Mouse (Mus musculus): ENCODE data around the gene Cdc34. TPM values are rescaled to one million over a fixed set of nuclear protein-coding genes. Genes with fewer than 3 reads are reported as not detected.
"Not testable (repeated sequence)": the region's sequence is repeated elsewhere in the genome, so short reads cannot be mapped to it uniquely, and the experiment has no call there.

Cdc34 gene
- polyA plus RNA-seq, 1 experiment from 2014 or later, result 91.6 TPM

DNA sequence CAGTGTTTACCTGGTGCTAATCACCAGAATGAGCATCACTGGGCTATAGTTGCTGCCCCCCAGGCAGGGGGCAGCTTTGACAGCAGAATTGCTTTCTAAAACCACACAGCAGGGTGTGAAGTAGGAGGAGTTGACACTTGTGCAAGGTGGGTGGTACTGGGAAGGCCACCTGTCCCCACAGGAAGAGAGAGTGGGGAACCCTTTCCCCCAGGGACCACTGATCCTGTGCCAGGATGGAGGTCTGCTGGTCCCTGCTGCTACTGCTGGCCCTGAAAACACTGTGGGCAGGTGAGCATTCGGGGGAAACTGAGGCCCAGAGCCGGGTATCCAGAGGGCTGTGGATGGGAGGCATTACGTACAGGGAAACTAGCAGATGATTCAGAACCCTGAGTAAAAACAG lies 7.2 kb downstream of the Cdc34 start:
- Histone ChIP-seq H3K9me3 (no peaks in the 10 kb centered on the region), H3K27me3 (replicated peaks) (no peaks in the 10 kb centered on the region), H3K36me3 (replicated peaks) (peaks cover 15% of the 10 kb centered on the region; the same call in 1 of the 2 replicates), H3K4me3 (no peak overlapping the region), H3K4me2 (no peak overlapping the region), H3K4me1 (peaks cover 3% of the 10 kb centered on the region), H3K27ac (no peak overlapping the region), H3K9ac (no peak overlapping the region)
- 95% methylated on average over 3 of the region's 3 CpGs for WGBS
- no peak for ATAC-seq (replicated peaks)

DNA sequence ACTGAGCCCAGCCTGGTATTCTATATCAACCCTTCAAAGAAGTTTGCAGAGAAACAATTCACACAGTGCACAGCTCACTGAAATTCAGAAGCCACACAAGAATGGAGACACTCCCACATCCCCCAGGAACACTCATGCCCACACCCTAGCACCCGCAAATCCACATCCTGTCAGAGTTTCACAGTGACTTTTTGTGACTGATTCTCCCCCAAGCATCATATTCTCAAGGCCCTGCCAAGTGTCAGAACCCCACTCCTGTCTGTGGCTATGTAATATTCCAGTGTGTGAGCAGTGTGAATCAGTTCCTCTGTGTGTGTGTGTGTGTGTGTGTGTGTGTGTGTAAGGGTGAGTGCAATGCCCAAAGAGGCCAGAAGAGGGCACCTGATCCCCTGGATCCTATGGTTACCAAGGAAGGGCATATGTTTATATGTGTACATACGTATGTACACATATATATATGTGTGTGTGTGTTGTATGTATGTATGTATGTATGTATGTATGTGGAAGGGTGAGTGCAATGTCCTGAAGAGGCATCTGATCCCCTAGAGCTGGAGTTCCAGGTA lies 10.1 kb downstream of the Cdc34 start:
- Histone ChIP-seq H3K9me3 (no peaks in the 10 kb centered on the region), H3K4me1 (no peaks in the 10 kb centered on the region), H3K4me3 (no peak overlapping the region), H3K36me3 (replicated peaks) (peaks cover 9% of the 10 kb centered on the region; the same call in 1 of the 2 replicates), H3K9ac (no peak overlapping the region), H3K27ac (no peak overlapping the region), H3K4me2 (no peak overlapping the region), H3K27me3 (replicated peaks) (no peaks in the 10 kb centered on the region)
- WGBS, result 98% methylated on average over 2 of the region's 2 CpGs
- ATAC-seq (replicated peaks), result no peak

DNA sequence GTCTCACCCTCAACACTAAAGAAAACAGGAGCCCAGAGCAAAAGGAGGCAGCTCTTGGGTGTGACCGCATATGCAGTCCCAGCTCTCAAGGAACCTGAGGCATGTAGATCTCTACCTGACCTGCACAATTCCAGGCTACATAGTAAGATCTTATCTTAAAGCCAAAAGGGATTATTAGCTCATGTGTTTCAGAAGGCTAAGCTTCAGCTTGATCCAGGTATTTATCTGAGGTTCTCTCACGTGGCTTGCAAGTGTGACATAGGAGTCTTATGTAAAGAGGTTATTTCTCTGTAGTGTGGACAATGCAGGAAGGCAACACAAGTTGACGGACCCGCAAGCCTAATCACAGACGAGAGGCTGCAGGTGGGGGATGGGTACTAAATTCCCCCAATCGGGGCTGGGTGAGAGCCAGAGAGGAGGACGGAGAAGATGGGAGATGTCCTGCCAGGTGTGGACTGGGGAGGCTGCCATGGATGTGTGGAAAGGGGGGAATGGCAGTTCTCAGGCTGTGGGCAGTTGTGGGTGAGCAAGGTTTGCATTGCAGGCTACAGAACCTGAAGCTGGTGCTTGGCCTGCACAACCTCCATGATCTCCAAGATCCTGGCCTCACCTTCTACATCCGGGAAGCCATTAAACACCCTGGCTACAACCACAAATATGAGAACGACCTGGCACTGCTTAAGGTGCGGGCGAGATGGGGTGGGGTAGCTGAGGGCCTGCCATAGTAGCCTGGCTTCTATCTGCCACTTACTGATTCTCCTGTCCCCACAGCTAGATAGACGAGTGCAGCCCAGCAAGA lies 11.8 kb downstream of the Cdc34 start:
- H3K27me3 ChIP-seq (replicated peaks), result no peaks in the 10 kb centered on the region
- 0 out of 2 replicates have a peak, but pooled peaks cover 3% of the 10 kb centered on the region for H3K36me3 ChIP-seq (replicated peaks)
- H3K4me1 ChIP-seq, result no peaks in the 10 kb centered on the region
- no peak overlapping the region for H3K27ac ChIP-seq
- no peak for ATAC-seq (replicated peaks)
- no peak overlapping the region for H3K4me3 ChIP-seq
- 81% methylated on average over 12 of the region's 12 CpGs for WGBS
- no peak overlapping the region for H3K4me2 ChIP-seq
- no peak overlapping the region for H3K9ac ChIP-seq
- no peaks in the 10 kb centered on the region for H3K9me3 ChIP-seq

DNA sequence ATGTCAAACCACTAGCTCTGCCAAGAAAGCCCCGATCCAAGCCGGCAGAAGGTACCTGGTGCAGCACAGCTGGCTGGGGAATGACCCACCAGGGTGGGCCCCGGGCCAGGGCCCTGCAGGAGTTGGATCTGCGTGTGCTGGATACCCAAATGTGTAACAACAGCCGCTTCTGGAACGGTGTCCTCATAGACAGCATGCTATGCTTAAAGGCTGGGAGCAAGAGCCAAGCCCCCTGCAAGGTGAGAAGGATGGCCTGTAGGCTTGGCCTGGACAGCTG lies 12.3 kb downstream of the Cdc34 start:
- WGBS, result 88% methylated on average over 6 of the region's 6 CpGs
- Histone ChIP-seq H3K4me1 (no peaks in the 10 kb centered on the region), H3K36me3 (replicated peaks) (no peaks in the 10 kb centered on the region), H3K9me3 (no peaks in the 10 kb centered on the region), H3K9ac (no peak overlapping the region), H3K4me3 (no peak overlapping the region), H3K27ac (no peak overlapping the region), H3K4me2 (no peak overlapping the region), H3K27me3 (replicated peaks) (no peaks in the 10 kb centered on the region)
- ATAC-seq (replicated peaks), result no peak

DNA sequence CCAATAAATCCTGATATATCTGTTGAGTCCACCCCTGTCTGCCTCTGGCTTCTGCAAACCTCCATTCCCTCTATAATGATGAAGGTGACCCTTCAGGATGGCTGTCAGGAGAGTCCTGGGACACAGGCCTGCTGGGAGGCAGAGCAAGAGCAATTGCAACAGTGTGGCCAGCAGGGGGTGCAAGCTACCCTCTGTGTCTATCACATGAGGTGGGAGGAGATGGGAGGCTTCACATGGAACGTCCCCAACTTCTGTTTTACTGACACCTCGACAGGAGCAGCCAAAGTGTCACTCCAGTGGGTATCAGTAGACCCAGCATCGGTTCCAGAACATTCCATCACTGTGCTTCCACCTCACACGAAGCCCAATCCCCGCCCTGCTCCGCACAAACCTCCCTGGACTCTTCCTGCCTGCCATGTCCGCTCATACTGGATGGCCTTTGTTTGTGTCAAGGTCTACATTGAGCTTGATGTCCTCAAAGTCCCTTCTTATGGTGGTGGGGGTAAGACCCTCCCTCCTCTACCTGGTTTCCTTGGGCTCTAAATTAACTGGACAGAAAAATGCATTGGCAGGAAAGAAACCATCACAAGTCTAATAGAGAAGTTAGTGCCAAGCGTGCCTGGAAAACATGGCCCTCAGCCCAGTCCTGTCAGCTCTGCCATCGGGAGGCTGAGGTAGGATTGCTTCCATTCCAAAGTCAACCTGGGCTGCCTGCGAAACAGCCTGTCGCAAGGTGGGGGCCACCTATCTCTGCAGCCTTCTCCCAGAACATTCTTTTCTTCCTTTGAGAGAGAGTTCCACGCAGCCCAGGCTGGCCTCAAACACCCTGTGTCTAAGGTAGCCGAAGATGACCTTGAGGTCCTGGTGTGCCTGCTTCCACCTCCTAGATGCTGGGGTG lies 13.5 kb downstream of the Cdc34 start:
- no peaks in the 10 kb centered on the region for H3K36me3 ChIP-seq (replicated peaks)
- H3K9me3 ChIP-seq, result no peaks in the 10 kb centered on the region
- no peak overlapping the region for H3K4me3 ChIP-seq
- H3K4me2 ChIP-seq, result no peak overlapping the region
- 69% methylated on average over 13 of the region's 13 CpGs for WGBS
- no peak for ATAC-seq (replicated peaks)
- no peak overlapping the region for H3K9ac ChIP-seq
- no peaks in the 10 kb centered on the region for H3K27me3 ChIP-seq (replicated peaks)
- no peaks in the 10 kb centered on the region for H3K4me1 ChIP-seq
- no peak overlapping the region for H3K27ac ChIP-seq

DNA sequence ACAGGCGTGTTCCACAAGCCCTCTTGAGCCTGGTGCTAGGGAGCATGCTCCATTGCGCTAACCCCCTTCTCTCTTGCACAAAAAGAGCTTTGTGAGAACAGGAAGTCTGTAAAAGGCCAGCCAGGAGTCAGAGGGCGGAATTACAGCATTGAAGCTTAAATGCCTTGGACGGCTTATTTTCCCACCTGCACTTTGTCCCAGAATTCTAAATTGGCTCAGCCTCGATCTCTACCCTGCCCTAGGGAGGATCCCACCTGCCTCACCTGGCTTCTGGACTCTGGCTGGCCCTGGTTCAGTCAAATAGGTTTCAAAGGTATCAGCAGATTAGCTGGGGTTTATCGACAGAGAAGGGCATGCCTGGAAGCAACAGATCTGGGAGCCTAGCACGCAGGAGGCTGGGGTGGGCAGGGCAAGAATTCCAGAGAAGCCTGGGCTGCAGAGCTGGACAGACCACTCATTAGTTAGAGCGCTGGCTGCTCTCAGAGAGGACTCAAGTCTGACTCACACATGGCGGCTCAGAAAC lies 14.2 kb downstream of the Cdc34 start:
- Histone ChIP-seq H3K9ac (no peak overlapping the region), H3K4me1 (no peaks in the 10 kb centered on the region), H3K36me3 (replicated peaks) (no peaks in the 10 kb centered on the region), H3K27me3 (replicated peaks) (no peaks in the 10 kb centered on the region), H3K4me2 (no peak overlapping the region), H3K27ac (no peak overlapping the region), H3K9me3 (no peaks in the 10 kb centered on the region), H3K4me3 (no peak overlapping the region)
- WGBS, result 69% methylated on average over 9 of the region's 9 CpGs
- no peak for ATAC-seq (replicated peaks)

DNA sequence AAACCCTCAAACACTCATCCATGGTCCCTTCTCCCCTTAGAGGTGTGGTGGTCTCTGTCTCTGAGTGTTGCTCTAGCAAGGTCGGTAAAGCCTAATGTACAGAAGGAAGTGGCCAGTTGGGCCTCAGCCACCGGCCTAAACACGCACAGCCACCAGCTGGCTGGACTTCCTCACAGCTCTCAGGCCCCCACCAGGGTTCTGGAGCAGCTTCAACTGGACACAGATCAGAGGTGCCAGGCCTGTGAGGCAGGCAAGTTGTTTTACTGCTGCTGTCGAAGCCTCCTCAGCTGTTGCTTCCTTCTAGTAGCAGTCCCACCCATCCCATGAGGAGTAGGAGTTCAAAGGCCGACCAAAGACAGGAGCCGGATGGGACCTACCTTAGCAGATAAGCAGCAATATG lies 15.9 kb downstream of the Cdc34 start:
- Histone ChIP-seq H3K4me1 (no peaks in the 10 kb centered on the region), H3K27me3 (replicated peaks) (no peaks in the 10 kb centered on the region), H3K9me3 (no peaks in the 10 kb centered on the region), H3K36me3 (replicated peaks) (no peaks in the 10 kb centered on the region), H3K27ac (no peak overlapping the region), H3K4me3 (no peak overlapping the region), H3K4me2 (no peak overlapping the region), H3K9ac (no peak overlapping the region)
- 79% methylated on average over 6 of the region's 6 CpGs for WGBS
- ATAC-seq (replicated peaks), result no peak

DNA sequence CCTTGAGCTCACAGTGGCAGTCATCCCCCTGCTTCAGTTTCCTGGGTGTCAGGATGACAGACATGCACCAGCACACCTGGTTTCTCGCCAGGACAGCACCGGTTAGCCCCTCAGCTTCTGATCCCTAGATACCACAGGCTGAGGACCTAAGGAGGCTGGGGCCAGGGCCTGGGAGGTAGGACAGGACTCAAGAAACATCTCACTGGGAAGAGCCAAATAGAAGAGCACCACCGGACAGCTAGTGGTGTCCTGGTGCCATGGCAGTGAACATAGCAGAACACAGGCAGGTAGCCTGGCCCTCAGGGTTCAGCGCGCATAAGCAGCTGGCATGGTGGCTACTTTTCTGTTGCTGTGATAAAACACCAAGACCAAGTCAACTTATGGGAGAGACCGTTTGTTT lies 16.5 kb downstream of the Cdc34 start:
- Histone ChIP-seq H3K4me3 (no peak overlapping the region), H3K4me1 (no peaks in the 10 kb centered on the region), H3K27ac (no peak overlapping the region), H3K9me3 (no peaks in the 10 kb centered on the region), H3K36me3 (replicated peaks) (no peaks in the 10 kb centered on the region), H3K27me3 (replicated peaks) (no peaks in the 10 kb centered on the region), H3K9ac (no peak overlapping the region), H3K4me2 (no peak overlapping the region)
- ATAC-seq (replicated peaks), result no peak
- WGBS, result 94% methylated on average over 6 of the region's 6 CpGs

DNA sequence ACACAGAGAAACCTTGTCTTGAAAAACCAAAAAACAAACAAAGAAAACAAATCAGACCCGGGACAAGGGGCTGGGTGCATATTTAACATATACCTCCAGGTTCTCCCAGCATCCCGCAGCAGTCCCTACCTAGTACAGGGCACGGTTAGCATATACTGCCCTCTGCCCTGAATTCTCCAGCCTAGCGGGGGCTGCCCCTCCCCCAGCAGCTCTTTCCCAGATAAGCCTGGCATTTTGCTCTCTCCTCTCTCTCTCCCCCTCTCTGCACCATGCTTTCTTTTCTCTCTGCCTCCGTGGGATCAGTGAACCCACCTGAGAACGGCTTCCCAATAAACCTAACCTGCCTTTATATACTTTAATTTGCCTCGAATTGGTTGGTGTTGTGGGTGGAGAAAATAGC lies 18.7 kb downstream of the Cdc34 start:
- no peak overlapping the region for H3K4me2 ChIP-seq
- no peak for ATAC-seq (replicated peaks)
- H3K4me3 ChIP-seq, result no peak overlapping the region
- WGBS, result 53% methylated on average over 7 of the region's 7 CpGs
- H3K36me3 ChIP-seq (replicated peaks), result no peaks in the 10 kb centered on the region
- no peaks in the 10 kb centered on the region for H3K27me3 ChIP-seq (replicated peaks)
- peaks cover 8% of the 10 kb centered on the region for H3K4me1 ChIP-seq
- H3K9ac ChIP-seq, result no peak overlapping the region
- H3K9me3 ChIP-seq, result no peaks in the 10 kb centered on the region
- H3K27ac ChIP-seq, result no peak overlapping the region

DNA sequence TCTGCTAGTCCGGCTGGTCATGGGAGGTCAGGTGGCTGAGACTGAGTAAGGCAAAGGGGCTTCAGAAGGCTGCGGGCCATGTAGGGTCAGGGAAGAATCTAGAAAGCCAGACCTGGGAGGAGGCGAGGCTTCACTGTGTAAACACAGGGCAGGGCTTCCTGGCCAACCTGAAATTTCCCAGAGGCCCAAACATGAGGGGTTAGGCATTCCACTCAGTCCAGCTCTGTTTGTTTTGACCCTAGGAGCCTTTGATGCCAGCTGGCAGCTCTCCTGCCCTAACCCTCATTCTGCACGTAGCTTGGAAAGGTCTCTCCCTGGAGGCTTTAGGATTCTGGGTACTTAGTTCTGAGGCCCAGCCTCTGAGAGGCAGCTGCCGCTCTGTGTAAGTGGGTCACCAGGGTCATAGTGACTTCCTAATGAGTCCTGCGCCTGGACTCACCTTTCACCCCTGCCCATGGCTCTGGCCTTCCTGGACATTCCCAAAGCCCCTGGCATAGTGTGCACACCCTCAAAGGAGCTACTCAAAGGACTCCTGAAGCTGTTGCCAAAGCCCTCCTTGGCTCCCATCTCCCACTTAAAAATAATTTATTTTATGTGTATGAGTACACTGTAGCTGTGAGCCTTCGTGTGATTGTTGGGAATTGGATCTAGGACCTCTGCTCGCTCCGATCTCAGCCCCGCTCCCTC lies 19.6 kb downstream of the Cdc34 start:
- Histone ChIP-seq H3K9ac (no peak overlapping the region), H3K9me3 (no peaks in the 10 kb centered on the region), H3K4me1 (peaks cover 17% of the 10 kb centered on the region), H3K4me2 (no peak overlapping the region), H3K36me3 (replicated peaks) (no peaks in the 10 kb centered on the region), H3K4me3 (no peak overlapping the region), H3K27me3 (replicated peaks) (no peaks in the 10 kb centered on the region), H3K27ac (no peak overlapping the region)
- WGBS, result 71% methylated on average over 10 of the region's 10 CpGs
- no peak for ATAC-seq (replicated peaks)

DNA sequence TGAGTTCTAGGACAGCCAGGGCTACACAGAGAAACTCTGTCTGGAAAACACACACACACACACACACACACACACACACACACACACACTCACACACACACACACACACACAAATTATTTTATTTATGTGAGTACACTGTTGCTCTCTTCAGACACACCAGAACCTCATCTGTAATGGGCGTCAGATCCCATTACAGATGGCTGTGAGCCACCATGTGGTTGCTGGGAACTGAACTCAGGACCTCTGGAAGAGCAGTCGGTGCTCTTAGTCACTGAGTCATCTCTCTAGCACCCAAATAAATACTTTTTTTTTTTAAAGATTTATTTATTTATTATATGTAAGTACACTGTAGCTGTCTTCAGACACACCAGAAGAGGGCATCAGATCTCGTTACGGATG lies 21.0 kb downstream of the Cdc34 start:
- WGBS, result 82% methylated on average over 4 of the region's 4 CpGs
- H3K27ac ChIP-seq; H3K9ac ChIP-seq; H3K27me3 ChIP-seq (replicated peaks); H3K36me3 ChIP-seq (replicated peaks); H3K4me2 ChIP-seq; H3K9me3 ChIP-seq; ATAC-seq (replicated peaks); H3K4me3 ChIP-seq: not testable (repeated sequence)
- peaks cover 30% of the 10 kb centered on the region for H3K4me1 ChIP-seq

DNA sequence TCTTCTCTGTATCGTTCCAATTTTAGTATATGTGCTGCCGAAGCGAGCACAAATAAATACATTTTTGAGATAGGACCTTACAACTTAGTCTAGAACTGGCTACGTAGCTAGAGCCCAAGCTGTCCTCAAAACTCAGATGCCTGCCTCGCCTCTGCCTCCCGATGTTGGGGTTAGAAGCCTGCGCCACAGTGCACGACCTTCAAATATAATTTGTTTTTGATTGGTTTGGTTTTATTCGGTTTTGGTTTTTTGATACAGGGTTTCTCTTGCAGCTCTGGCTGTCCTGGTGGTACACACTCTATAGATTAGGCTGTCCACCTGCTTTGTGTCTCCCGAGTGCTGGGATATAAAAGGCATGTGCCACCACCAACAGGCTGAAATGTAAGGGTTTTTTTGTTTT lies 21.5 kb downstream of the Cdc34 start:
- Histone ChIP-seq H3K4me2 (peak overlapping the region; percentile 85), H3K4me1 (peaks cover 30% of the 10 kb centered on the region), H3K9ac (peak overlapping the region; percentile 38; the same call in 1 of the 2 replicates), H3K27me3 (replicated peaks) (no peaks in the 10 kb centered on the region), H3K9me3 (no peaks in the 10 kb centered on the region), H3K4me3 (peak overlapping the region; percentile 65), H3K36me3 (replicated peaks) (no peaks in the 10 kb centered on the region), H3K27ac (peak overlapping the region; percentile 85)
- WGBS, result 75% methylated on average over 10 of the region's 10 CpGs
- ATAC-seq (replicated peaks), result peak; percentile 10; the same call in 1 of the 2 replicates
